Mouse (Mus musculus) forebrain, embryonic 10.5 days (tissue): Measurements from ENCODE around the gene Cspg4. TPM values are rescaled to one million over a fixed set of nuclear protein-coding genes. Genes with fewer than 3 reads are reported as not detected.
"Not testable (repeated sequence)": the region's sequence is repeated elsewhere in the genome, so short reads cannot be mapped to it uniquely, and the experiment has no call there.

Experiments used
- DNase-seq: peaks from one replicate; pipeline ENCODE4 v3.0.0-alpha.2; 2017; ENCODE audit warnings: low spot score; ENCODE audit errors: extremely low spot score
- H3K27ac ChIP-seq: fragments of 300-500 bp; sonication (generic); 2 replicates; pipeline ENCODE4 v1.5.1; 2016; ENCODE audit warnings: mild to moderate bottlenecking
- H3K27me3 ChIP-seq: fragments of 300-500 bp; sonication (generic); 2 replicates; pipeline ENCODE4 v1.6.1; 2016; ENCODE audit warnings: mild to moderate bottlenecking; ENCODE audit not compliant: poor library complexity, severe bottlenecking
- H3K36me3 ChIP-seq: fragments of 300-500 bp; sonication (generic); replicated peaks from 2 replicates; pipeline ENCODE4 v1.6.1; 2016; ENCODE audit warnings: mild to moderate bottlenecking, moderate library complexity
- H3K4me1 ChIP-seq: fragments of 300-500 bp; sonication (generic); 2 replicates; pipeline ENCODE4 v1.6.1; 2016
- H3K4me3 ChIP-seq: fragments of 300-500 bp; sonication (generic); 2 replicates; pipeline ENCODE4 v1.5.1; 2016; ENCODE audit warnings: mild to moderate bottlenecking, moderate library complexity
- H3K9me3 ChIP-seq: fragments of 300-500 bp; sonication (generic); 2 replicates; pipeline ENCODE4 v1.6.1; 2016; ENCODE audit warnings: mild to moderate bottlenecking, moderate library complexity
- WGBS: fragments of 180-500 bp; shearing (Covaris S2); methylation state at CpG from one replicate; pipeline ENCODE4 v1.1.7; 2016; 5-methylcytosine and 5-hydroxymethylcytosine counted together
- polyA plus RNA-seq: library from polyadenylated mRNA; unstranded; fragments of >200 nt; fragmentation: Nextera tagmentation; extraction: Ambion mirVana; gene quantifications from 2 replicates; pipeline ENCODE4 v1.2.1, GENCODE M21; 2016

Cspg4 gene
- polyA plus RNA-seq, 1 experiment from 2014 or later = 0.88 TPM

- H3K27ac ChIP-seq, H3K9me3 ChIP-seq, H3K4me3 ChIP-seq, H3K36me3 ChIP-seq, H3K27me3 ChIP-seq, DNase-seq: not testable (repeated sequence)
- WGBS = 33% methylated on average over 3 of the region's 3 CpGs
- H3K4me1 ChIP-seq = peaks cover 16% of the 10 kb centered on the region
Measured at GRCm38 (mm10) chr9:56947481-56947880, 82.6 kb downstream of the Cspg4 start.

DNA sequence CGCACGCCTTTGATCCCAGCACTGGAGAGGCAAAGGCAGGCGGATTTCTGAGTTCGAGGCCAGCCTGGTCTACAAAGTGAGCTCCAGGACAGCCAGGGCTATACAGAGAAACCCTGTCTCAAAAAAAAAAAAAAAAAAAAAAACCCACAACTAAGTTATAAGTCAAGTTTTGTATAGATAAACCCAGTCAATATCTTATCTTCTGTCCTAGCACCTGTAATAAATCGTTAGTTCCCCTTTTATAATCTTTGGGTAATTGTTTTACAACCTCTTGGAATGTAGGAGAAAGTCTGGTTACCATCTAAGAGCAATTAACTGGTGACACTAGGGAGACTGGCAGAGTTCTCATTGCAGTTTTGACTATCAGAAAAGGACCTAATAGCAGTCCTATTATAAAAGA lies 83.9 kb downstream of the Cspg4 start:
- not testable (repeated sequence) for H3K4me3 ChIP-seq, H3K36me3 ChIP-seq, H3K27me3 ChIP-seq, H3K9me3 ChIP-seq, H3K27ac ChIP-seq, DNase-seq
- 93% methylated on average over 5 of the region's 5 CpGs for WGBS
- peaks cover 16% of the 10 kb centered on the region for H3K4me1 ChIP-seq

Other genes with a start within 250 kb of the Cspg4 start
- gene Lingo1, start 68.6 kb upstream of the Cspg4 start, polyA plus RNA-seq = 0.74 and 0.77 TPM in 2 replicates
- gene Odf3l1, start 354 bp upstream of the Cspg4 start, polyA plus RNA-seq = not detected in 2 replicates
- 8.6 and 9.9 TPM in 2 replicates for gene Snx33, start 63.3 kb downstream of the Cspg4 start, polyA plus RNA-seq
- gene Imp3, start 72.4 kb downstream of the Cspg4 start, polyA plus RNA-seq = 62.6 and 72.1 TPM in 2 replicates
- 28.9 and 29.3 TPM in 2 replicates for gene Snupn, start 85.8 kb downstream of the Cspg4 start, polyA plus RNA-seq
- 17.7 and 20.2 TPM in 2 replicates for gene Ptpn9, start 129.9 kb downstream of the Cspg4 start, polyA plus RNA-seq
- gene Sin3a, start 207.0 kb downstream of the Cspg4 start, polyA plus RNA-seq = 53.9 and 54.5 TPM in 2 replicates